Mouse (Mus musculus) brain, adult 2 months (tissue): ENCODE data around the gene Lcat.
A peak's percentile ranks its signal among the peaks of the same experiment; 100 is the strongest.

ENCODE experiments used
- DNase-seq: peaks from one replicate; pipeline ENCODE4 v3.0.0; 2011; ENCODE audit warnings: low read depth, low spot score

Lcat gene

GRCm38 (mm10) chr8:105949350-105949749 lies 6.2 kb upstream of the Lcat start:
- DNase-seq = peak; percentile 70

GRCm38 (mm10) chr8:105942542-105942941 lies 640 bp downstream of the Lcat start:
- no peak for DNase-seq

- no peak for DNase-seq
Observed at GRCm38 (mm10) chr8:105942026-105942425, 1.2 kb downstream of the Lcat start.

- peak; percentile 64 for DNase-seq
Observed at GRCm38 (mm10) chr8:105938306-105938669, 4.9 kb downstream of the Lcat start, which contains the start of gene Psmb10. TSS of gene Psmb10 (minus strand) at chr8:105938444.

- DNase-seq = peak; percentile 66
Observed at GRCm38 (mm10) chr8:105937496-105938305, 5.5 kb downstream of the Lcat start.

GRCm38 (mm10) chr8:105936866-105937475 lies 6.2 kb downstream of the Lcat start:
- peak; percentile 98 for DNase-seq

GRCm38 (mm10) chr8:105935863-105936603 lies 7.1 kb downstream of the Lcat start:
- no peak for DNase-seq

- no peak for DNase-seq
Observed at GRCm38 (mm10) chr8:105935105-105935504, 8.1 kb downstream of the Lcat start.

- DNase-seq = no peak
Observed at GRCm38 (mm10) chr8:105933762-105934161, 9.4 kb downstream of the Lcat start, which contains the start of gene Ctrl. TSS of gene Ctrl (minus strand) at chr8:105933862.

GRCm38 (mm10) chr8:105932525-105932924 lies 10.7 kb downstream of the Lcat start:
- DNase-seq = no peak

- peak; percentile 81 for DNase-seq
Observed at GRCm38 (mm10) chr8:105931271-105931670, 11.9 kb downstream of the Lcat start.

- peak; percentile 79 for DNase-seq
Observed at GRCm38 (mm10) chr8:105930602-105931001, 12.6 kb downstream of the Lcat start.

GRCm38 (mm10) chr8:105925123-105925522 lies 18.1 kb downstream of the Lcat start:
- peak; percentile 87 for DNase-seq

- DNase-seq = peak; percentile 66
Observed at GRCm38 (mm10) chr8:105919390-105919789, 23.8 kb downstream of the Lcat start.

- no peak for DNase-seq
Observed at GRCm38 (mm10) chr8:105900941-105901616, 42.1 kb downstream of the Lcat start.

GRCm38 (mm10) chr8:105900180-105900940 lies 42.8 kb downstream of the Lcat start, which contains the start of gene Pskh1:
TSS of gene Pskh1 (plus strand) at chr8:105900441.
- peak; percentile 97 for DNase-seq

- DNase-seq = peak; percentile 56
Observed at GRCm38 (mm10) chr8:105897801-105898480, 45.2 kb downstream of the Lcat start.

- peak; percentile 93 for DNase-seq
Observed at GRCm38 (mm10) chr8:105893339-105893738, 49.8 kb downstream of the Lcat start, which contains the start of gene Nrn1l. TSS of gene Nrn1l (plus strand) at chr8:105893567.

GRCm38 (mm10) chr8:105892432-105892831 lies 50.8 kb downstream of the Lcat start:
- DNase-seq = peak; percentile 63

GRCm38 (mm10) chr8:105890870-105891269 lies 52.3 kb downstream of the Lcat start:
- DNase-seq = peak; percentile 79
